Mouse (Mus musculus) ES-Bruce4 (cell line): ENCODE data around the gene Cryzl2. TPM values are rescaled to one million over a fixed set of nuclear protein-coding genes. Genes with fewer than 3 reads are reported as not detected.

Experiments
- H3K27ac ChIP-seq: 2 replicates; pipeline ENCODE4 v1.5.1; 2012; ENCODE audit warnings: low read length, inconsistent platforms; ENCODE audit not compliant: insufficient read depth
- H3K27me3 ChIP-seq: 2 replicates; pipeline ENCODE4 v1.6.1; 2012; ENCODE audit warnings: mild to moderate bottlenecking, low read length, inconsistent platforms; ENCODE audit not compliant: control insufficient read depth, poor library complexity, insufficient read depth, severe bottlenecking
- H3K36me3 ChIP-seq: 2 replicates; pipeline ENCODE4 v1.6.1; 2012; ENCODE audit warnings: inconsistent platforms, mild to moderate bottlenecking, low read length, moderate library complexity; ENCODE audit not compliant: control insufficient read depth, poor library complexity, insufficient read depth, severe bottlenecking
- H3K4me1 ChIP-seq: one replicate; pipeline ENCODE4 v1.8.1; 2011; ENCODE audit warnings: low read length; ENCODE audit not compliant: control insufficient read depth, insufficient read depth
- H3K4me3 ChIP-seq: 2 replicates; pipeline ENCODE4 v1.5.1; 2011; ENCODE audit warnings: low read depth, mild to moderate bottlenecking, low read length
- H3K9ac ChIP-seq: 2 replicates; pipeline ENCODE4 v1.6.1; 2012; ENCODE audit warnings: low read depth, mild to moderate bottlenecking, inconsistent platforms; ENCODE audit not compliant: poor library complexity, severe bottlenecking
- H3K9me3 ChIP-seq: replicated peaks from 2 replicates; pipeline ENCODE4 v1.6.1; 2012; ENCODE audit warnings: mild to moderate bottlenecking, low read length, inconsistent platforms; ENCODE audit not compliant: control insufficient read depth, poor library complexity, insufficient read depth, severe bottlenecking
- CTCF ChIP-seq: IDR thresholded peaks from one replicate; pipeline ENCODE4 v1.8.1; 2011; ENCODE audit warnings: low read depth, low read length
- EP300 ChIP-seq: IDR thresholded peaks from 2 replicates; pipeline ENCODE4 v1.6.1; 2011; ENCODE audit warnings: low read depth, low read length; ENCODE audit not compliant: insufficient read depth
- POLR2A ChIP-seq: IDR thresholded peaks from one replicate; pipeline ENCODE4 v1.8.1; 2011; ENCODE audit warnings: low read length; ENCODE audit not compliant: insufficient read depth
- polyA plus RNA-seq: library from polyadenylated mRNA; stranded (reverse); fragments of >200 nt; gene quantifications from 2 replicates; pipeline ENCODE4 v1.2.4, GENCODE M21; 2011; ENCODE audit warnings: low read depth; ENCODE audit not compliant: missing spikeins, insufficient read depth, insufficient read length

Cryzl2 gene
- polyA plus RNA-seq, 1 experiment: 5.9 TPM

GRCm38 (mm10) chr1:157516838-157517808 lies 58.7 kb downstream of the Cryzl2 start:
- Histone ChIP-seq H3K4me3 (no peak overlapping the region), H3K4me1 (no peaks in the 10 kb centered on the region), H3K27me3 (no peaks in the 10 kb centered on the region), H3K9me3 (no peaks in the 10 kb centered on the region), H3K27ac (no peak overlapping the region), H3K36me3 (no peaks in the 10 kb centered on the region), H3K9ac (no peak overlapping the region)
- no peak for TF ChIP-seq POLR2A
- no peak for TF ChIP-seq EP300
- no peak for TF ChIP-seq CTCF

GRCm38 (mm10) chr1:157518111-157518523 lies 59.7 kb downstream of the Cryzl2 start:
- no peak overlapping the region for H3K27ac ChIP-seq
- H3K4me1 ChIP-seq: no peaks in the 10 kb centered on the region
- no peak overlapping the region for H3K9ac ChIP-seq
- TF ChIP-seq CTCF (no peak), POLR2A (no peak), EP300 (no peak)
- no peak overlapping the region for H3K4me3 ChIP-seq
- no peaks in the 10 kb centered on the region for H3K27me3 ChIP-seq
- no peaks in the 10 kb centered on the region for H3K36me3 ChIP-seq
- H3K9me3 ChIP-seq: no peaks in the 10 kb centered on the region

- no peaks in the 10 kb centered on the region for H3K27me3 ChIP-seq
- no peaks in the 10 kb centered on the region for H3K36me3 ChIP-seq
- H3K4me3 ChIP-seq: no peak overlapping the region
- H3K27ac ChIP-seq: no peak overlapping the region
- H3K9me3 ChIP-seq: no peaks in the 10 kb centered on the region
- TF ChIP-seq EP300 (no peak), POLR2A (no peak), CTCF (no peak)
- H3K4me1 ChIP-seq: no peaks in the 10 kb centered on the region
- no peak overlapping the region for H3K9ac ChIP-seq
These were observed 61.0 kb downstream of the Cryzl2 start for GRCm38 (mm10) chr1:157519396-157519795.

GRCm38 (mm10) chr1:157522322-157522721 lies 63.9 kb downstream of the Cryzl2 start:
- no peak for TF ChIP-seq POLR2A
- TF ChIP-seq CTCF: no peak
- no peak for TF ChIP-seq EP300
- no peak overlapping the region for H3K9ac ChIP-seq
- H3K4me1 ChIP-seq: no peaks in the 10 kb centered on the region
- no peaks in the 10 kb centered on the region for H3K36me3 ChIP-seq
- H3K27ac ChIP-seq: no peak overlapping the region
- H3K9me3 ChIP-seq: no peaks in the 10 kb centered on the region
- no peaks in the 10 kb centered on the region for H3K27me3 ChIP-seq
- no peak overlapping the region for H3K4me3 ChIP-seq

- Histone ChIP-seq H3K27me3 (no peaks in the 10 kb centered on the region), H3K9me3 (no peaks in the 10 kb centered on the region), H3K4me3 (no peak overlapping the region), H3K27ac (no peak overlapping the region), H3K36me3 (no peaks in the 10 kb centered on the region), H3K4me1 (no peaks in the 10 kb centered on the region), H3K9ac (no peak overlapping the region)
- TF ChIP-seq EP300: no peak
- no peak for TF ChIP-seq CTCF
- TF ChIP-seq POLR2A: no peak
These were observed 66.4 kb downstream of the Cryzl2 start for GRCm38 (mm10) chr1:157524775-157525174.
